Mouse (Mus musculus) retina, postnatal 7 days (tissue): ENCODE data around the gene Tnfrsf26.
"Not testable (repeated sequence)": the region's sequence is repeated elsewhere in the genome, so short reads cannot be mapped to it uniquely, and the experiment has no call there.

Source experiments
- DNase-seq: peaks from one replicate; pipeline ENCODE4 v3.0.0-alpha.2; 2012; ENCODE audit warnings: low read depth, low spot score

The Tnfrsf26 gene

DNA sequence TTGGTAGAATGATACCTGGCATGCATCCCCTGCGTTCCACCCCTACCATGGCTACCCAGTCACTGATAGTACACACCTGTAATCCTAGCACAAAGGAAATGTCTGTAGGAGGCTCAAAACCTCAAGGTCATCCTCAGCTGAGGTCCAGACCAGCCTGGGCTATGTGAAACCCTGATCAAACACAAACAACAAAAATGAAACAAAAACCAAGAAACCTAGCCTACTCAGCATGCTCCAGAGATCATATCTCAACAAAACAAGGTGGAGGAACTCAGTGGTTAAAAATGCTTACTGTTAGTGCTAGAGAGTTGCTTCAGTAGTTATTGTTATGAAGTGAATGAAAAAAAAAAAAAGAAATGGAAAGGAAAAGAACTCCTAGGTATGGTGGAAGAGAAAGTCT lies at the start of gene Tnfrsf26:
Gene Tnfrsf26, minus strand, starts transcription at position 183 of the 400 bp plus-strand sequence.
- DNase-seq = no peak

DNA sequence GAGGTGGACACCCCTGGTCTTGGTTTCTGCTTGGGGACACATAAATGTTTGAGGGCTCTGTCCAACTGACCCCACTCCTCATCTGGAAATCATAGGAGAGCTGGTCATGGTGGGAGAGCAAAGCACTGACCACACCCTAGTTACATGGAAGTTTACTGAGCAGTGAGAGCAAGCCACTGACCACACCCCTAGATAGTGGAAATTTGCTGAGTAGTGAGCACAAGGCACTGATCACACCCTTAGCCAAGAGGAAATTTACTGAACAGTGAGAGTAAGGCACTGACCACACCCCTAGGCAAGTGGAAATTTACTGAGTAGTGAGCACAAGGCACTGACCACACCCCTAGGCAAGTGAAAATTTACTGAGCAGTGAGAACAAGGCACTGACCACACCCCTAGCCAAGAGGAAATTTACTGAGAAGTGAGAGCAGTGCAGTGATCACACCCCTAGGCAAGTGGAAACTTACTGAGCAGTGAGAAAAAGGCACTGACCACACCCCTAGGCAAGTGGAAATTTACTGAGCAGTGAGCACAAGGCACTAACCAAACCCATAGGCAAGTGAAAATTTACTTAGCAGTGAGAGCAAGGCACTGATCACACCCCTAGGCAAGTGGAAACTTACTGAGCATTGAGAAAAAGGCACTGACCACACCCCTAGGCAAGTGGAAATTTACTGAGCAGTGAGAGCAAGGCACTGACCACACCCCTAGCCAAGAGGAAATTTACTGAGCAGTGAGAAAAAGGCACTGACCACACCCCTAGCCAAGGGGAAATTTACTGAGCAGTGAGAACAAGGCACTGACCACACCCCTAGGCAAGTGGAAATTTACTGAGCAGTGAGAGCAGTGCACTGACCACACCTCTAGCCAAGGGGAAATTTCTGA lies 38.1 kb upstream of the Tnfrsf26 start:
- DNase-seq = no peak

DNA sequence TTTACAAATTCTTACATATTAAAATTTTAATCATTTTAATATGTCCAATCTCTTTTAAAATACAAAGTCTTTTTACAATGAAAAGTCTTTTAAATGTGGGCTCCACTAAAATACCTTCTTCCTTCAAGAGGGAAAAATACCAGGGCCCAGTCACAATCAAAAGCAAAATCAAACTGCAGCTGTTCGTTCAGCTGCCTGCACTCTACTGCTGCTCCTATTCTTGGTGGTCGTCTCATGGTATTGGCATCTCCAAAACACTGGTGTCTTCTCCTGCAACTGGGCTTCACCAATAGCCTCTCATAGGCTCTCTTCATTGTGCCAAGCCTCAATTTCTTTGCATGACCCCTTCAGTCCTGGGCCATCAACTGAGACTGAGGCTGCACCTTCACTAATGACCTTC lies 34.9 kb upstream of the Tnfrsf26 start:
- no peak for DNase-seq

DNA sequence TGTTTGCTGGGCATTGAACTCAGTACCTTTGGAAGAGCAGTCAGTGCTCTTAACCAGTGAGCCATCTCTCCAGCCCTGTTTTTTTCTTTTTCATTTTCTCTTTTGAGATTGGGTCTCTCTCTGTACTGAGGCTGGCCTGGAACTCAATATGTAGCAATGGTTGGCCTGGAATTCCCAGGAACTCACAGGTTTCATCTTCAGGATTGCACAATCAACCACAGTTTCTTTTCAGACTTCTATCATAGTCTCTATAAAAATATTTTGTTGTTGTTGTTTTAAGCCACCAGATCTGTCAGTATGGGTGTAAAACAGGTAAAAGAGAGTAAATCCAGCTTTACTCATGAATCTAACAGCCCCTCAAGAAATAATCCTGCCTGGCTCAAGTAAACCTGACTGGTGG lies 32.3 kb upstream of the Tnfrsf26 start:
- DNase-seq = no peak

DNA sequence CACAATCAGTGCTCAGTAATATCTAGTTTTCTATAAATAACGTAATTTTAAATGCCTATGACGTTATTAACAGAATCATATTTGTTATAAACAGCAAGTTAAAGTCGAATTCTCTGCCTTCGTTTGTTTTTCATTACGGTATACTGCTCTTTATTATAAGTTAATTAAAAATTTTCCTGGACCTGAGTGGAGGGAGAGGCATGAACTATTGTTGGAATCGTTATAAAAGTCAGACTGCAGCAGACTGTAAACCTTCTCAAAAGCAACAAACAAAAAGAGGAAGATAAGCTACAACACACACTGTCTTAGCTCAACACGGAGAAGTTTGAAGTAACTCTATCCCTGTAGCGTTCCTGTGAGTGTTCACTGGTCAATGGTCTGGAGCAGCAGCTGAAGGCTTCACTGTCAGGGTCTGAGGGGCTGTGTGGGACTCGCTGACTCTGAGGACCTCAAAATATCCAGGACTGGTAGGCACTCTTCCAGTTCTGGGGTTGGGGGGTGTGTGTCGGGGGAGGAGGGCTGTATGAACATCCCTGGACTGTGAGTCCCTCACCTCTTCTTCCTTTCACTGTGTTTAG lies 21.3 kb upstream of the Tnfrsf26 start:
- not testable (repeated sequence) for DNase-seq

DNA sequence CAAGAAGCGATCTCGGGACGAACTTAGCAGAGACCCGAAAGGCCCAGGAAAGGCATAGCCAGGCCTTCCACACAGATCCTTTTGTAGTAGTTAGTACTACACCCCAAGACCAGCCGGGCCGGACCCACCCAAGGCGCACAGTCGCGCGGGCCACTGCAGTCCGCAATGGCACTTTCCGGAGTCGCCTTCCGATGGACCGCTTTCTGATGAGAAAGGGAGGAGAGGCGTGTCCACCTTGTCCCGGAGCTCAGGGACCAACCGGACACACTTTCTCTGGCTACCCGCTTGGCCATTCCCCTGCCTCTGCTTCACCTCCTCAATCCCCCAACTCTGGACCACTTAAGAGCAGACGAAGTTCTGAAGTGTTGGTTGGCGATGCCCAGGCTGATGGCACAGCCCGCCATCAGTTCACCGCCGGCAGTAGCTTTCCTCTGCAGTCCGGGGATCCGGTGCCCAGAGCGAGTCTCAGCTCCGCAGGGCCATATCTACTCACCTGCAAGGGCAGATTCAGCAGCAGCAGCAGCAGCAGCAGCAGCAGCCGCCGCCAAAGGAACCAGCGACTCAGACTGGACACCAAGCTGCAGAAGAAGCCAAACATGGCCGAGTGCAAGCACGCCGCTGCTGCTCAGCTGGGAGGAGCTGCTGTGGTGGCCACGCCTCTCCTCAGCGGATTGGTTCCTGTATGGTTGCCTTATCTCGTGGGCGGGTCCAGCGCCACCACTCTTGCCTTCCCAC lies 20.7 kb upstream of the Tnfrsf26 start, which contains the start of gene Tnfrsf22:
Gene Tnfrsf22, minus strand, starts transcription at position 628 of the 735 bp plus-strand sequence.
- DNase-seq = peak; percentile 46

DNA sequence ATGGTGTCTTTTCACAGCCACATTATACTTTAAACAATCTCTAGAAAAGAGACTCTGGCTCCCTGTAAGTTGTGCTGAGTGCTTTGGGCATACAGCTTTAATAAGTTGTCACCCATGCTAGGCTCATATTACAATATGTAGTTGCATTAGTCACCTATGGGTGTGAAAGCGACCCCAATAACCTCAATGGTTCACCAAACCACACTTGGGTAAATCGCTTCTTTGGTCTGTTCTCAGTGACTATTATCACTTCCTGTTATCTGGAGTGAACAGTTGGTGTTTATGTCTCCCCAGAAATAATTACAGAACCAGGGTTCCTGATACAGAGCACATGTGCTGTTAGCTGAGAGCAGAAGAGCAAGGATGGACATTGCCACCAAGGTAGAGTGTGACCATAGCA lies 15.4 kb upstream of the Tnfrsf26 start:
- not testable (repeated sequence) for DNase-seq

DNA sequence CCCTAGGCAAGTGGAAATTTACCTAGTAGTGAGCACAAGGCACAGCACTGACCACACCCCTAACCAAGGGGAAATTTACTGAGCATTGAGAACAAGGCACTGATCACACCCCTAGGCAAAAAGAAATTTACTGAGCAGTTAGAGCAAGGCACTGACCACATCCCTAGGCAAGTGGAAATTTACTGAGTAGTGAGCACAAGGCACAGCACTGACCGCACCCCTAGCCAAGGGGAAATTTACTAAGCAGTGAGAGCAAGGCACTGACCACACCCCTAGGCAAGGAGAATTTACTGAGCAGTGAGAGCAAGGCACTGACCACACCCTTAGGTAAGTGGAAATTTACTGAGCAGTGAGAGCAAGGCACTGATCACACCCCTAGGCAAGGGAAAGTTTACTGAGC lies 8.2 kb upstream of the Tnfrsf26 start:
- no peak for DNase-seq

DNA sequence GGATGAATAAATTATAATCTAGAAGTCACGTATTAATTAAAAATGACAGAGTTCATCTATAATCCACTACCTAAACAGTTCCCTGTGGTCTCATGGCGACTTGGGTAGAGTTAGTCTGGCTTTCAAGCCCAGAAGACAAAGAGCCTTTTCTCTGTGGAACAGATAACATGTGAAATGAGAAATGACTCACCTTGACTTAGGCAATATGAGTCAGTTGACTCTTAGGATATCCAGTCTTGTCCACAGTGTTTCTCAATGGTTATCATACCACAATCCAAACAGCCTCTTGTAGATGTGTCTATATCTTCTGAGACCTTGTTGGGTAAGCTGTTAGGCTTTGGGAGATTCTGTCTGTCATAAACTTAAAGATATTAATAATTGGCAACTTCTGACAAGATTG lies 3.0 kb upstream of the Tnfrsf26 start:
- DNase-seq = no peak

DNA sequence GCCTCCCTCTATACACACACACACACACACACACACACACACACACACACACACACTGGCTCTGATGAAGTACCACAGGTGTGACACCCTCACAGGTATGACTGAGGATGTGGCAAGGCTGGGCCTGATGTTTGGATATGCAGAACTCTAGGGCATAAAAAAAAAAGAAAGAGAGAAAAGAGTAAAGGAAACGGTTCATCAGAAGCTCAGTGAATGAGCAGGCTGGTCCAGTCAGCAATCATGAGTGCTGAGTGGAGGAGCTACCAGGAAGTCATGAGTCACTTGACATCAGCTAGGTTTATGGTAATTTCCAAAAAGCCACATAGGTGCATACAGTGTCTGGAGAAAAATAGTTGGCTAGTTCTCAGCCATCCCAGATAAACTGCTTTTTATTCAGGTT lies 979 bp upstream of the Tnfrsf26 start:
- no peak for DNase-seq

DNA sequence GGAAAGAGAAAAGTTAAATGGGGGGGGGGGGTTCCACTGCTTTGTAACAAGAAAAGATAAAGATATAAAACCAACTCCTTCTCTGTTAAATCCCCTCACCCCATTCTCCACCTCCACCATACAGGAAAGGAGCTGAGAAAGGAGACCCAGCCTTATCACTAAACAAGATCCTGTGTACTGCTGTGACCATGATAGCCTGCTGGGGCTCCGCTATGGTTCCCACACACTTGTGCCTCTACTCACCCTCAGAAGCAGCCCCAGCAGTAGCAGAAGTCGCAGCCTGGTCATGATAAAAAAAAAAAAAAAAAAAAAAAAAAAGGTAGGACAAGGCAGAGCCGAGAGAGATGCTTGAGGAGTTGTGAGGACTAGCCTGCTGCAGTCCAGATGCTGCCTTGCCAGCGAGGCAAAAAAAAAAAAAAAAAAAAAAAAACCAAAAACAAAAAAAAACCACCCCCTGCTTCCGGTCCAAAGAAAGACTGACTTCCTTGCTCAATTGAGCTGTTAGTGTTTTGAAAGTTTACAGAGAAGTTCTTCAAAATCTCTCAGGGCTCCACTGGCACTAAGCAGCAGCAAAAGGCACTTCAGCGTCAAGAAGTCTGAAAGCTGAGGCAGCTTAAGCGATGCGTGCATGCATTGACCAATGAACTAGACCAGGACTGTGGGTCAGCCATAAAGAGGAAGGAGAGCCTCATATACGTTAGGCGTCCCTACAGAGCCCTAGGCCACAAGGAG lies 801 bp downstream of the Tnfrsf26 start:
- DNase-seq = no peak

DNA sequence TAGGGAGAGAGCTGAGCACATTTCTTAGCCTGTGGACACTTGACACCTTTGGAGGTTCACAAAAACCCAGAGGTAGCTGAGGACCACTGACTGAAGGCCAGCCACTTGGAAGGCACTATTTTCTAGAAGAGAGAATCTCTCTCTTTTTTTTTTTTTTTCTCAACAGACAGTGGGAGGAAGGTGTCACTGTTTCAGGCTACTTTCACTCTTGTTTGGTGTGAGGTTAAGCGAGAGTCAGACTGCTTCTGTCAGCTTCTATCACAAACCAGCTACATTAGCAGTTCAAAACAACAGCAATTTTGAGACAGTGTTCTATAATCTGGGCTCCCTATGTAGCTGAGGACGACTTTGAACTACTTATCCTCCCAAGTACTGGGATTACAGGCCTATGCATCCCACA lies 2.3 kb downstream of the Tnfrsf26 start:
- DNase-seq = no peak

DNA sequence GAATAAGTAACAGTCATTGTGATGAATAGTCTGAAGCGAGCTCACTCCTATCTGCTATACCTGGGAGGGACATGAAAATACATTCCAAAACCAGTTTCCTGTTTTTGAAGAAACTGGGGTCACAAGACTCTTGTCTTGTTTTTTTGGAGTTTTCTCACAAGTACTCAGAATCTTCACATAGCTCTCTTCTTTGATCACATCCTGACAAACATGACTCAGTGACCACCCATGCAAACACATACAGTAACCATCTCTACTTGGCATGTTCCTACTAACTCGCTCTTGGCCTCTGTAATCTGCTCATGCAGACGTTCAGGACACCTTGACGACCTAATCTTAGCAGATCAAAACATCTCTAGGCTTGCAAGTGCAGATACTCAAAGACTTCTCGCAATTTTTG lies 3.4 kb downstream of the Tnfrsf26 start:
- DNase-seq = no peak

DNA sequence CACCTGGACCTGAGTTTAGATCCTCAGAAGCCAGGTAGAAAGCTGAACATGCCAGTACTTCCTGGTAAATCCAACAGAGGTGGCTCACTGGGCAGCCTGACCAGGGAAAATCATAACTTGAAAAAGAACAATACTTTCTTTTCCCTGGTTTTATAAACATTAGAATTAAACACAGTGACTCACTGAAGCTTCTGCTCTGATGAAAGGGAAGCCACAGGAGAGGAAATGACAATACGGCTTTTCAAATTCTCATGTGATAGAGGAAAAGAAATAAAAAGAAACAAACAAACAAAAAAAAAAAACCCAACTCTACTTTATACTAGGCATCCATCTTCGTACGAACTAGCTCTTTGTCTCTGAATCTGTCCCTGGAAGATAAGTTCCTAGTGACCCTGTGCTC lies 4.0 kb downstream of the Tnfrsf26 start:
- no peak for DNase-seq

DNA sequence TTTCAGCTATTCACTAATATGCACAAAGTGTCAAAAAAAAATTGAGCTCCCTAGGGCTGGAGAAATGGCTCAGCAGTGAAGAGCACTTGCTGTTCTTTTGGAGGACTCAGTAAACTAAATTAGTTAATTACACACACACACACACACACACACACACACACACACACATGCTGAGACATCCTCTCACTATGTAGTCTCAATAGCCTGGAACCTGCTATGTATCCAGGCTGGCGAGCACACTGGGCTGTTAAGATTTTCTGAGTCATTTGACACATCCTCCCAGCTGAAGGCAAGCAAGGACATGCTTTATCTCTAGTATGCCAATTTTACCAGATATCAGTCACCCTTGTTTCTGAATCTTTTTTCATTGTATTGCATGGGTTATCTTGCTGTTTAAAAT lies 7.6 kb downstream of the Tnfrsf26 start:
- DNase-seq = no peak

DNA sequence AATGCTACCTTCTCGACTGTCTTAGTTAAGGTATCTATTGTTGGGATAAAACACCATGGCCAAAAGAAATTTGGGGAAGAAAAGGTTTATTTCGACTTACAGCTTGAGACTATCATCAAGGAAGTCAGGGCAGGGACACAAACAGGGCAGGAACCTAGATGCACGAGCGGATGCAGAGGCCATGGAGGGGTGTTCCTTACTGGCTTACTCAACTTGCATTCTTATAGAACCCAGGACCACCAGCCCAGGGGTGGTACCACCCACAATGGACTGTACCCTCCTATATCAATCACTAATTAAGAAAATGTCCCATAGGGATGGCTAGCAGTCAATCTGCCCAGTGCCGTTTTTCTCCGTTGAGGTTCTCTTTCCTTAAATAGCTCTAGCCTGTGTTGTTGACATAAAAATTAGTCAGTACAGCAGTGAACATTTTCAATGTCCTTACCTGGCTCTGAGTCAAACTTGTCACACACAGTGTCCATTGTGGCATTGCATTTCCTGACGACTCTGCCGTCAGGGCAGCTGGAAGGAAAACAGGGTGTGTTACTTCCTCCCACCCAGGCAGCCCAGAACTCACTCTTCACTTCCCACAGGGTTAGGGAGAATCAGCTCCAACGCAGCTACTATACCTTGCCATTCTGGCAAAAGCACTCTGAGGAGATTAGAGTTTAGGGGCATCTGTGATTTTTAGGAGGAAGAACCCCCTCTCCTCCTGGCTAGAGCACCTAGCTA lies 14.0 kb downstream of the Tnfrsf26 start:
- DNase-seq = no peak

DNA sequence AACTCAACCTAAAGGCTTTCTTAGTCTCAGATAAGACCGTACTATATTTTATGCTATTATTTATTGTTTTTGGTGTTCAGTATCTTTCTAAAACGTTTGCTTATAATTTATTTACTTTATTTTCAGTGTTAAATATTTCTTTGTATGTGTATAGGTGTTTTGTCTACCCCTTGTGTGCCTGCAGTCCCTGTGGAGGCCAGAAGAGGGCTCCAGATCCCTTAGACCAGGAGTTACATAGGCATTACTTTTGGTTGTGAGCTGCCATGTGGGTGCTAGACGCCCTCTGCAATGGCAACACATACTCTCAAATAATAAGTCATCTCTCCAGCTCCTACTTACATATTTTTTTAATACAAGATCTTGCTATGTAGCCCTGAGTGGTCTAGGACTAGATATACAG lies 16.3 kb downstream of the Tnfrsf26 start:
- no peak for DNase-seq

DNA sequence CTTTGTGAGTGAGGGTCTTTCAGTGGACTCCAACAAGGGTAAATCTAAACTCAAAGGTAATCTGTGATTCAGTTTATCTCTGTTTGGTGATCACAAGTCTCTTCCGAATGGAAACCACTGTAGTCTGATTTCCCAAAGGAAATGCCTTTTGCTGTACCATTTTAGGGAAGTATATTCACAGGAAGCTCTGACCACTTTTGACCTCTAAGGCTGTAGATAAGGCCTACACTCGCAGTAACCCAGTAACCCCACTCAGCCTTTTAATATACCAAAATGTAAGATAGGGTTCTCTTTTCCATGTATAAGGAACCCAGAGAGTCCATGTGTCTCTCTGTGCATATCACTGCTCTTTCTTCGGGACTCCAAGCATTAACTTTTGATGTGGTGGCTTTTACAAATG lies 23.2 kb downstream of the Tnfrsf26 start:
- no peak for DNase-seq

DNA sequence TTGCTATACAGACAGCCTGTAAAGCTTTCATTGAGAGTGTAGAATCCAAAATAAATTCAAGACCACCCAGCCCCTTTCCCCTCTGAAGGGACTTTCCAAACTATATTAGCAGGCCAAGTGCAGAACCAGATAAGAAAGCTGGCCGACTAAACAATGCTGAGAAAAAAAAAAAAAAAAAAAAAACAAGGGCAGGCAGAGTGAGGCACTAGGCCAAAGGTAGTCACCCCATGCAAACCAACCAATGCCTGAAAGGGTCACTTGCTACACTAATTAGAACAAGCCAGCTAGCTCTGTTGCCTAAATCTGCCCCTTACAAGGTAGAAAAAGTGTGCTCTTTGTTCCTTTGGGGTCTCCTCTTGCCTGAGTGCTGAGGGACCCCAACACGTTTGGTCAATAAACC lies 23.6 kb downstream of the Tnfrsf26 start:
- no peak for DNase-seq

DNA sequence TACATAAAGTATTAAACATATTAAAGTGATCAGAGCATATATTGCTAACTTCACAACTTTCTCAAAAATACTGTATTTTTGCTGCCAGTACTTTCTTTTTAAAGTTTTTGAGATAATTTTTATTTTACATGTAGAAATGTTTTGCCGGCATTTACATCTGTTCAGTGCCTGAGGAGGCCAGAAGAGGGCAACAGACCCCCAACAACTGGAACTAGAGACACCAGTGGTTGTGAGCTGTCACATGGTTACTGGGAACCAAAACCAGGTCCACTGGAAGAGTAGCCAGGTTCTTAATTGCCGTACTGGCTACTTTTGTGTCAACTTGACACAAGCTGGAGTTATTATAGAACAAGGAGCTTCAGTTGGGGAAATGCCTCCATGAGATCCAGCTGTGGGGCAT lies 26.8 kb downstream of the Tnfrsf26 start:
- no peak for DNase-seq

DNA sequence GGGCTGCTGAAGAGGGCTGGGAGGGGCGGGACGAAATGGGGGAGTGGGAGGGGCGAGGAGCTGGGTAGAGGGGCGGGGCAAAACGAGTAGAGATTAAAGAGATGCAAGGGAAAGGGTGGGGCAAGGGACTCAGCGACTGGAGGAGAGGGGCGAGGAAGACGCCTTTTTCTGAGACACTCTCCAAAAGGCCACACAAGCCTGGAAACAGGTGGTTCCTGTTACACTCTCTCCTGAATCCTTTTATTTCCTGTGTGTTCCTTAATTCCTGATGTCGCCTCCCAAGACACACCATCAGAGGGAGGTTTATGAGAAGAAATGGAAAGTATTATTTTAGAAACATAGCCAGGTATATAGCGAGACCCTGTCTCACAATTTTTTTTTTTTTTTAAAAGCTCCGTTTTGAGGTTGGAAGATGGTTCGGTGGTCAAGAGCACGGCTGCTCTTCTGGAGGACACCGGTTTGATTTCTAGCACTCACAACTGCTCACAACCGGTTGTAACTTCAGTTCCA lies 28.2 kb downstream of the Tnfrsf26 start:
- no peak for DNase-seq
